Mouse (Mus musculus) testis, adult 2 months (tissue): Measurements from ENCODE around the gene Dnajb1. TPM values are rescaled to one million over a fixed set of nuclear protein-coding genes. Genes with fewer than 3 reads are reported as not detected.

Experiments
- H3K27ac ChIP-seq: fragments of 200-500 bp; 2 replicates; pipeline ENCODE4 v1.5.1; 2012; ENCODE audit warnings: low read depth, low read length; ENCODE audit not compliant: control insufficient read depth, insufficient read depth
- H3K27me3 ChIP-seq: fragments of 200-500 bp; 2 replicates; pipeline ENCODE4 v1.6.1; 2012; ENCODE audit warnings: mild to moderate bottlenecking, low read length, moderate library complexity; ENCODE audit not compliant: control insufficient read depth, insufficient read depth
- H3K36me3 ChIP-seq: fragments of 200-500 bp; 2 replicates; pipeline ENCODE4 v1.6.1; 2012; ENCODE audit warnings: mild to moderate bottlenecking, low read length; ENCODE audit not compliant: control insufficient read depth, insufficient read depth
- H3K4me1 ChIP-seq: fragments of 200-500 bp; 2 replicates; pipeline ENCODE4 v1.6.1; 2012; ENCODE audit warnings: low read length; ENCODE audit not compliant: control insufficient read depth, insufficient read depth
- H3K4me3 ChIP-seq: fragments of 200-500 bp; 2 replicates; pipeline ENCODE4 v1.5.1; 2012; ENCODE audit warnings: low read depth, mild to moderate bottlenecking, low read length, moderate library complexity, mixed read lengths; ENCODE audit not compliant: control insufficient read depth
- CTCF ChIP-seq: fragments of 200-500 bp; IDR thresholded peaks from 2 replicates; pipeline ENCODE4 v1.5.1; 2012; ENCODE audit warnings: low read depth, mild to moderate bottlenecking, inconsistent platforms, low read length, moderate library complexity; ENCODE audit not compliant: control insufficient read depth, insufficient read depth, insufficient replicate concordance
- POLR2A ChIP-seq: fragments of 200-500 bp; IDR thresholded peaks from 2 replicates; pipeline ENCODE4 v1.6.1; 2012; ENCODE audit warnings: low read depth, mild to moderate bottlenecking, inconsistent platforms, low read length, moderate library complexity; ENCODE audit not compliant: control insufficient read depth
- polyA plus RNA-seq: library from polyadenylated mRNA; depleted of rRNA; stranded (reverse); fragments of >200 nt; gene quantifications from 2 replicates; pipeline ENCODE4 v1.2.3, GENCODE M21; 2012

The Dnajb1 gene
- polyA plus RNA-seq, 1 experiment: 203 TPM

GRCm38 (mm10) chr8:83599814-83600213 lies 8.2 kb upstream of the Dnajb1 start:
- H3K27ac ChIP-seq: no peak overlapping the region
- no peaks in the 10 kb centered on the region for H3K27me3 ChIP-seq

GRCm38 (mm10) chr8:83602650-83603029 lies 5.4 kb upstream of the Dnajb1 start:
- peaks cover 5% of the 10 kb centered on the region for H3K4me1 ChIP-seq
- H3K27me3 ChIP-seq: no peaks in the 10 kb centered on the region
- TF ChIP-seq CTCF (no peak), POLR2A (no peak)
- H3K27ac ChIP-seq: no peak overlapping the region
- H3K4me3 ChIP-seq: no peak overlapping the region
- no peaks in the 10 kb centered on the region for H3K36me3 ChIP-seq

More at GRCm38 (mm10) chr8:83599814-83600213, 8.2 kb upstream of the Dnajb1 start:
- TF ChIP-seq POLR2A (no peak), CTCF (no peak)
- Histone ChIP-seq H3K36me3 (no peaks in the 10 kb centered on the region), H3K4me3 (no peak overlapping the region), H3K4me1 (peaks cover 2% of the 10 kb centered on the region; the same call in 1 of the 2 replicates)

DNA sequence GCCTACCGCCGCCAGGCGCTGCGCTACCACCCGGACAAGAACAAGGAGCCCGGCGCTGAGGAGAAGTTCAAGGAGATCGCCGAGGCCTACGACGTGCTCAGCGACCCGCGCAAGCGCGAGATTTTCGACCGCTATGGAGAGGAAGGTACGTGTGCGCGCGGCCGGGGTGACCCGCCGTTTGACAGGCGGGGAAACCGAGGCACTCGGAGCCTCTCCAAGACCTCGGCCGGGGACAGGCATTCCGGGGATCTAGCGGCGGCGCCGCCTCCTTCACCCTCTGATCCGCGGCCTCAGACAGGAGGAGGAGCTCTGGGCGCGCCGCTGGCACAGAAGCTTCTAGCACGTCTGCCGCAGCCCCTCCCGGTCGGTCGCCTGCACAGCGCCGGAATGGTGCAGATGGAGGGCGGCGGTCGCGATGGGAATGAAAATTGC lies 421 bp downstream of the Dnajb1 start:
- peaks cover 8% of the 10 kb centered on the region for H3K4me1 ChIP-seq
- no peak for TF ChIP-seq CTCF
- no peak for TF ChIP-seq POLR2A
- peaks cover 5% of the 10 kb centered on the region for H3K36me3 ChIP-seq
- peak overlapping the region; percentile 97 for H3K4me3 ChIP-seq
- H3K27ac ChIP-seq: peak overlapping the region; percentile 99
- H3K27me3 ChIP-seq: no peaks in the 10 kb centered on the region

GRCm38 (mm10) chr8:83609086-83609485 lies 1.1 kb downstream of the Dnajb1 start:
- TF ChIP-seq POLR2A: no peak
- Histone ChIP-seq H3K4me1 (peaks cover 8% of the 10 kb centered on the region), H3K36me3 (peaks cover 5% of the 10 kb centered on the region), H3K27me3 (no peaks in the 10 kb centered on the region), H3K4me3 (peak overlapping the region; percentile 97), H3K27ac (peak overlapping the region; percentile 99)

DNA sequence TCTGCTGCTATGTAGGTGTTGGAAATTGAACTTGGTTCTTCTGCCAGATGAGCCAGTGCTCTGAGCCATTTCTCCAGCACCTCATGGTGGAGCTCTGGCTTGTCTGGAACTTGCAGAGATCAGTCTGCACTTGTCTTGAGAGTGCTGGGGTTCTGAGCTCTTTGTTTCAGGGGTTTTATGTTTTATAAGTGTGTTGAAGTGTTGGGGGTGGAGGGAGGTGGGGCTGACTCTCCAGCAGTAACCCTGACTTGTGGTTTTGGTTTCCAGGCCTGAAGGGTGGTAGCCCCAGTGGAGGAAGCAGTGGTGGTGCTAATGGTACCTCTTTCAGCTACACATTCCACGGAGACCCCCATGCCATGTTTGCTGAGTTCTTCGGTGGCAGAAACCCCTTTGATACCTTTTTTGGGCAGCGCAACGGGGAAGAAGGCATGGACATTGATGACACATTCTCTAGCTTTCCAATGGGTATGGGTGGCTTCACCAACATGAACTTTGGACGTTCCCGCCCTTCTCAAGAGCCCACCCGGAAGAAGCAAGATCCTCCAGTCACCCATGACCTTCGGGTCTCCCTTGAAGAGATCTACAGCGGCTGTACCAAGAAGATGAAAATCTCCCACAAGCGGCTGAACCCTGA lies 1.7 kb downstream of the Dnajb1 start:
- H3K4me3 ChIP-seq: peak overlapping the region; percentile 97
- no peak overlapping the region for H3K27ac ChIP-seq
- peaks cover 5% of the 10 kb centered on the region for H3K36me3 ChIP-seq
- TF ChIP-seq POLR2A (no peak), CTCF (no peak)
- no peaks in the 10 kb centered on the region for H3K27me3 ChIP-seq
- peaks cover 8% of the 10 kb centered on the region for H3K4me1 ChIP-seq

DNA sequence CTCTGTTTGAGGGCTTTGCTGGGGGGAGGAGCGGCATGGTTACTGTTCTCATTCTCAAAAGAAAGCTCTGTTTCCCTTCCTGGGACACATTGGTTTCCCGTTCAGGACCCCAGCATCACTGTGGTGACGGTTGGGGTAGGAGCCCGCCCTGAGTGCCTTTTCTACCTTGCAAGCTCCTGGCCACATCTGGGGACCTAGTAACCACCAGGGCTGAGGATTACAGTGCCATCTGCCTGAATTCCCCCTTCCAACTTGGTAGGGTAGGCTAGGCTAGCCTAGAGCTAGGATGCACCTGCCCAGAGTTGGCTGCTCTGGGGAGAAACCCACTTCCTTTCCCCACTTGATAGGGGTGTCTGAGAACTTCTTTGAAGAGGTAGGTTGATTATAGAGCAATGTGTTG lies 3.9 kb downstream of the Dnajb1 start:
- Histone ChIP-seq H3K36me3 (peaks cover 5% of the 10 kb centered on the region), H3K27ac (no peak overlapping the region), H3K4me3 (no peak overlapping the region), H3K27me3 (no peaks in the 10 kb centered on the region), H3K4me1 (peaks cover 5% of the 10 kb centered on the region)
- TF ChIP-seq CTCF (no peak), POLR2A (no peak)

DNA sequence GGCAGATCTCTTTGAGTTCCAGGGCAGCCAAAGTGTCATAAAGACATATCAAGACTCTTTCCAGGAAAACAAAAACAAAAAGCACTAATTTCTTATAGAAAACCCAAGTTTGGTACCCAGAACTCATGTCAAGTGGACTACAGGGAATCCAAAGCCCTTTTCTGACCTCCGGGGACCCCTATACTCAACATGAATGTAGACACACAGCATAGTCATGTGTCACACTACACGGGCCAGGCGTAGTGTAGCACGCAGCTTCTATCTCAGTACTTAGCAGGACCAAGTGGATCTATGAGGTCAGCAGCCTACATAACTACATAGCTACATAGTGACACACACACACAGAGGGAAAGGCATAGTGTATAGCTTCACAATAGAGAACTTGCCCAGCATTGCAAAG lies 5.7 kb downstream of the Dnajb1 start:
- Histone ChIP-seq H3K27me3 (no peaks in the 10 kb centered on the region), H3K4me1 (peaks cover 5% of the 10 kb centered on the region; the same call in 1 of the 2 replicates), H3K36me3 (peaks cover 5% of the 10 kb centered on the region), H3K4me3 (no peak overlapping the region), H3K27ac (no peak overlapping the region)
- no peak for TF ChIP-seq POLR2A
- no peak for TF ChIP-seq CTCF
